Mouse (Mus musculus) stomach, embryonic 16.5 days (tissue): ENCODE results near the gene Slit3. TPM values are rescaled to one million over a fixed set of nuclear protein-coding genes. Genes with fewer than 3 reads are reported as not detected.

ENCODE experiments used
- ATAC-seq: fragments of 200-750 bp; cut with Nextera tagmentation; 2 replicates; pipeline ENCODE4 v1.8.0; 2017; ENCODE audit warnings: moderate number of reproducible peaks, moderate TSS enrichment; ENCODE audit not compliant: insufficient read depth, low FRiP score
- H3K27ac ChIP-seq: fragments of 300-500 bp; sonication (generic); 2 replicates; pipeline ENCODE4 v1.5.1; 2014; ENCODE audit warnings: low read length
- H3K27me3 ChIP-seq: fragments of 300-500 bp; sonication (generic); 2 replicates; pipeline ENCODE4 v1.6.1; 2014; ENCODE audit warnings: low read length, control low read depth, mixed read lengths; ENCODE audit not compliant: control insufficient read depth, insufficient read depth
- H3K36me3 ChIP-seq: fragments of 300-500 bp; sonication (generic); 2 replicates; pipeline ENCODE4 v1.6.1; 2014; ENCODE audit warnings: low read length; ENCODE audit not compliant: control insufficient read depth, insufficient read depth
- H3K4me1 ChIP-seq: fragments of 300-500 bp; sonication (generic); 2 replicates; pipeline ENCODE4 v1.6.1; 2014; ENCODE audit warnings: low read length, control low read depth, mixed read lengths; ENCODE audit not compliant: control insufficient read depth, insufficient read depth
- H3K4me2 ChIP-seq: fragments of 300-500 bp; sonication (generic); 2 replicates; pipeline ENCODE4 v1.6.1; 2014; ENCODE audit warnings: low read depth, low read length, mixed read lengths
- H3K4me3 ChIP-seq: fragments of 300-500 bp; sonication (generic); replicated peaks from 2 replicates; pipeline ENCODE4 v1.5.1; 2014; ENCODE audit warnings: mild to moderate bottlenecking, low read length
- H3K9ac ChIP-seq: fragments of 300-500 bp; sonication (generic); 2 replicates; pipeline ENCODE4 v1.6.1; 2014; ENCODE audit warnings: low read length
- H3K9me3 ChIP-seq: fragments of 300-500 bp; sonication (generic); replicated peaks from 2 replicates; pipeline ENCODE4 v1.6.1; 2016; ENCODE audit warnings: low read length, control low read depth; ENCODE audit not compliant: control insufficient read depth
- WGBS: fragments of 180-500 bp; shearing (Covaris S2); extraction: QIAGEN DNeasy Blood & Tissue Kit; methylation state at CpG from one replicate; pipeline ENCODE4 v1.1.7; 2014; 5-methylcytosine and 5-hydroxymethylcytosine counted together
- polyA plus RNA-seq: library from polyadenylated mRNA; unstranded; fragments of >200 nt; fragmentation: Nextera tagmentation; extraction: Ambion mirVana; gene quantifications from 2 replicates; pipeline ENCODE4 v1.2.1, GENCODE M21; 2015

Slit3 gene
- polyA plus RNA-seq, 1 experiment from 2014 or later, result 9.4 TPM

- Histone ChIP-seq H3K27ac (no peak overlapping the region), H3K36me3 (no peaks in the 10 kb centered on the region)
- no peak for ATAC-seq
These were observed 173.6 kb downstream of the Slit3 start for GRCm38 (mm10) chr11:35294670-35295069.

DNA sequence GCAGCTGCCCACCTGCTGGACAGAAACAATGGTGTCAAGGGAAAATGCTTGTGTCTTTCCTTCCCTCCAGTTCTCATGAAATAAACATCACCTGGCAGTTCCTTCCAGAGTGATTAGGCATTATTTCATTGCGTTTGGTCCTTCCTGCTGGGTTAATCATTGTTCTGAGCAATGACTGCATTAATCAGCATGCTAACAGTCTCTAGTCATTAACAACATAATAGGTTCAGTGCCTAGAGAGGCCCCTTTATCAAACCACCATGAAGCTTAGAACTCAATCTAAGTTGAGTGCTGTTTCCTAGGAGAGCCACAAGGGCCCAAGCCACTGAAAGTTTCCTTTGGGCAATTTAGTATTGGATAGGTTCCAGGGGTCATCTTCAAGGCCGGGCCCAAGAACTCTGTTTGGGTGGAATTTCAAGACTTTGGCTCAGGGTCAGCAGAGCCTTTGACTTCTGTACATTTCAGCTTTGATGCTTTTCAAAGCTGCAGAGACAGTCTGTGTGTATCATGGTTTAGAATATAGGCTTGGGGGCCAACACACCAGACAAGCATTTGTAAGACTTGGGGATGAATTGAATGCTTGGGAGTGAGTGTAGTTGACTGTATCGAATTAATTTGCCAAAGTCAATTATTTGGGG lies 174.3 kb downstream of the Slit3 start:
- H3K4me1 ChIP-seq, result peaks cover 5% of the 10 kb centered on the region
- no peaks in the 10 kb centered on the region for H3K9me3 ChIP-seq
- no peak overlapping the region for H3K4me3 ChIP-seq
- no peak overlapping the region for H3K27ac ChIP-seq
- H3K36me3 ChIP-seq, result no peaks in the 10 kb centered on the region
- 54% methylated on average over 3 of the region's 3 CpGs for WGBS
- H3K9ac ChIP-seq, result no peak overlapping the region
- no peak overlapping the region for H3K4me2 ChIP-seq
- H3K27me3 ChIP-seq, result no peaks in the 10 kb centered on the region
- ATAC-seq, result no peak

More at GRCm38 (mm10) chr11:35294670-35295069, 173.6 kb downstream of the Slit3 start:
- 46% methylated on average over 7 of the region's 7 CpGs for WGBS
- Histone ChIP-seq H3K27me3 (no peaks in the 10 kb centered on the region), H3K9me3 (no peaks in the 10 kb centered on the region), H3K4me1 (peaks cover 5% of the 10 kb centered on the region), H3K4me3 (no peak overlapping the region), H3K4me2 (no peak overlapping the region), H3K9ac (no peak overlapping the region)

- Histone ChIP-seq H3K4me2 (no peak overlapping the region), H3K9me3 (no peaks in the 10 kb centered on the region), H3K4me1 (peaks cover 5% of the 10 kb centered on the region), H3K36me3 (no peaks in the 10 kb centered on the region), H3K27ac (no peak overlapping the region), H3K4me3 (no peak overlapping the region), H3K27me3 (no peaks in the 10 kb centered on the region), H3K9ac (no peak overlapping the region)
- ATAC-seq, result no peak
- 93% methylated on average over 5 of the region's 5 CpGs for WGBS
These were observed 175.8 kb downstream of the Slit3 start for GRCm38 (mm10) chr11:35296803-35297202.

- ATAC-seq, result no peak
- Histone ChIP-seq H3K4me3 (no peak overlapping the region), H3K4me1 (peaks cover 5% of the 10 kb centered on the region), H3K9me3 (no peaks in the 10 kb centered on the region), H3K9ac (no peak overlapping the region), H3K4me2 (no peak overlapping the region), H3K36me3 (no peaks in the 10 kb centered on the region), H3K27ac (no peak overlapping the region), H3K27me3 (no peaks in the 10 kb centered on the region)
- WGBS, result 45% methylated on average over 5 of the region's 5 CpGs
These were observed 176.3 kb downstream of the Slit3 start for GRCm38 (mm10) chr11:35297319-35297718.

GRCm38 (mm10) chr11:35298526-35298925 lies 177.5 kb downstream of the Slit3 start:
- Histone ChIP-seq H3K27me3 (no peaks in the 10 kb centered on the region), H3K36me3 (no peaks in the 10 kb centered on the region), H3K4me2 (no peak overlapping the region), H3K4me1 (peaks cover 5% of the 10 kb centered on the region), H3K9me3 (no peaks in the 10 kb centered on the region), H3K27ac (no peak overlapping the region), H3K4me3 (no peak overlapping the region), H3K9ac (no peak overlapping the region)
- no peak for ATAC-seq
- 78% methylated on average over 2 of the region's 2 CpGs for WGBS

- no peak for ATAC-seq
- Histone ChIP-seq H3K4me2 (no peak overlapping the region), H3K9ac (no peak overlapping the region), H3K36me3 (no peaks in the 10 kb centered on the region), H3K27me3 (no peaks in the 10 kb centered on the region), H3K9me3 (no peaks in the 10 kb centered on the region), H3K4me3 (no peak overlapping the region), H3K27ac (no peak overlapping the region), H3K4me1 (peaks cover 5% of the 10 kb centered on the region)
- WGBS, result 84% methylated on average over 7 of the region's 7 CpGs
These were observed 178.9 kb downstream of the Slit3 start for GRCm38 (mm10) chr11:35299857-35300375.

DNA sequence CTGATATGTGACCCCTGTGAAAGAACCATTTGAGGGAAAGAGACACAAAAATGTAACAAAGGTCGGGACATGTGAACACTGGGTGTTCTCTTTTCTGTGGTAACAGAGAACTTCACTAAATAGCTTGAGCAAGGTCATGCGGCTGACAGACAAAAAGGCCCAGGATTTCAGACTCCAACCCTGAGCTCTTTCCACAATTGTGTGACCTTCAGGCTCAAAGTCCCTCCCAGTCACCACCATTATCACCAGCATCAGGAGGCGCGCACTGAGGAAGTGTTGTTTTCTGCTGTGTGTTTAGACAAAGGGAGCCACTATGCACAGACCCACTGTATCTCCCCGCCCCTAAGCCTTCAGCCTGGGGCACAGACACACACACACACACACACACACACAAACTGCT lies 181.2 kb downstream of the Slit3 start:
- WGBS, result 79% methylated on average over 5 of the region's 5 CpGs
- no peak for ATAC-seq
- H3K9me3 ChIP-seq, result no peaks in the 10 kb centered on the region
- no peaks in the 10 kb centered on the region for H3K36me3 ChIP-seq
- H3K9ac ChIP-seq, result no peak overlapping the region
- H3K27me3 ChIP-seq, result no peaks in the 10 kb centered on the region
- H3K4me3 ChIP-seq, result no peak overlapping the region
- H3K27ac ChIP-seq, result no peak overlapping the region
- no peaks in the 10 kb centered on the region for H3K4me1 ChIP-seq
- H3K4me2 ChIP-seq, result no peak overlapping the region

- Histone ChIP-seq H3K4me3 (no peak overlapping the region), H3K4me2 (no peak overlapping the region), H3K4me1 (no peaks in the 10 kb centered on the region), H3K27ac (no peak overlapping the region), H3K36me3 (no peaks in the 10 kb centered on the region), H3K9me3 (no peaks in the 10 kb centered on the region), H3K27me3 (no peaks in the 10 kb centered on the region), H3K9ac (no peak overlapping the region)
- ATAC-seq, result no peak
- WGBS, result 82% methylated on average over 8 of the region's 8 CpGs
These were observed 183.4 kb downstream of the Slit3 start for GRCm38 (mm10) chr11:35304216-35304975.

DNA sequence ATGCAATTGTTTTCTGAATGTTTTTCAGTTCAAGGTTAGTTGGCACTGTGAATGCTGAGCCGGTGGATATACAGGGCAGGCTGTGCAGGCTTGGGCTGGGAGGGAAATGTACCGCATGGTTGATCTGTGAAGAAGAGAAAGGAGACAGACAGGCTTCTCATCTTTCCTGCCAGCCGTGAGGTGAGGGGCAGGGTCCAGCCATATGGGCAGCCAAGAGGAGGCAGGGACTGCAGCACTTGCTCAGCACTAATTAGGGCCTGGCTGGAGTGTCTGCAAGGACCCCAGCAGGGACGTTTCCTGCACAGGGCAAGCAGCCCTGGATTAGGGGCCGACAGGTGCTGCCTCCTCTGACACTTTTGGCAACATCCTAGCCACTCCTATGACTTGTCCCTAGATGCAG lies 184.1 kb downstream of the Slit3 start:
- Histone ChIP-seq H3K27ac (no peak overlapping the region), H3K4me1 (no peaks in the 10 kb centered on the region), H3K36me3 (no peaks in the 10 kb centered on the region), H3K27me3 (no peaks in the 10 kb centered on the region), H3K4me3 (no peak overlapping the region), H3K4me2 (no peak overlapping the region), H3K9me3 (no peaks in the 10 kb centered on the region), H3K9ac (no peak overlapping the region)
- no peak for ATAC-seq
- 61% methylated on average over 5 of the region's 5 CpGs for WGBS
